In genomic region chr19:6911101-6912074, GRCm38 (mm10) we compare ENCODE assay signal across 8 mouse cellular contexts. TPM values are rescaled to one million over a fixed set of nuclear protein-coding genes. Genes with fewer than 3 reads are reported as not detected.
DNase-seq lines count a peak whose midpoint lies in the region; ATAC-seq lines count a peak whose summit lies in the region.
"Had no signal": no experiment of that assay in that cellular context is flagged by ENCODE, and none has a peak within 500 bp of the region (broad histone marks: within the 10 kb centered on the region; RNA-seq: fewer than 3 reads in every experiment).

No protein-coding gene starts in this region.

- H3K4me1 ChIP-seq in hindbrain, embryonic 13.5 days (replicated peaks) = peaks cover 41% of the 10 kb centered on the region
- H3K4me1 ChIP-seq in midbrain, embryonic 15.5 days = peaks cover 34% of the 10 kb centered on the region

- 89% methylated on average over 19 of the region's 19 CpGs for WGBS in hindbrain, embryonic 13.5 days
- WGBS in midbrain, embryonic 15.5 days = 78% methylated on average over 19 of the region's 19 CpGs

- no peaks in the 10 kb centered on the region for H3K9me3 ChIP-seq in hindbrain, embryonic 13.5 days
- no peaks in the 10 kb centered on the region for H3K9me3 ChIP-seq in midbrain, embryonic 15.5 days

- DNase-seq in layer of hippocampus, adult 9-11 months = peak; percentile 27
- DNase-seq in layer of hippocampus, postnatal 25 days (ENCODE audit: extremely low spot score in 1 of 2, low spot score in 1 of 2) = no peak
- DNase-seq in cerebellum, postnatal 25 days = peak; percentile 25 to 37
- no peak for DNase-seq in left cerebral cortex, adult 8-10 months (ENCODE audit: low spot score in 2 of 2)
- no peak for DNase-seq in layer of hippocampus, adult 11-12 months (ENCODE audit: low spot score)
- DNase-seq: kidney, adult 2 months had no signal

- H3K36me3 ChIP-seq in hindbrain, embryonic 13.5 days = peaks cover 49% of the 10 kb centered on the region
- peaks cover 18% of the 10 kb centered on the region for H3K36me3 ChIP-seq in midbrain, embryonic 15.5 days (replicated peaks)

- H3K27ac ChIP-seq in hindbrain, embryonic 13.5 days = 0 out of 2 replicates have a peak overlapping the region, but pooled peaks have one; percentile 18
- no peak overlapping the region for H3K27ac ChIP-seq in midbrain, embryonic 15.5 days

- ATAC-seq in hindbrain, embryonic 13.5 days (ENCODE audit: low FRiP score) = no peak
- ATAC-seq in midbrain, embryonic 15.5 days (replicated peaks) = no peak

- H3K4me2 ChIP-seq in hindbrain, embryonic 13.5 days = peak overlapping the region; percentile 66
- H3K4me2 ChIP-seq in midbrain, embryonic 15.5 days = peak overlapping the region; percentile 72; the same call in 1 of the 2 replicates

- H3K4me3 ChIP-seq in hindbrain, embryonic 13.5 days = peak overlapping the region; percentile 65
- peak overlapping the region; percentile 3; the same call in 1 of the 2 replicates for H3K4me3 ChIP-seq in midbrain, embryonic 15.5 days

- no peaks in the 10 kb centered on the region for H3K27me3 ChIP-seq in hindbrain, embryonic 13.5 days
- no peaks in the 10 kb centered on the region for H3K27me3 ChIP-seq in midbrain, embryonic 15.5 days (replicated peaks)

- H3K9ac ChIP-seq in hindbrain, embryonic 13.5 days = 0 out of 2 replicates have a peak overlapping the region, but pooled peaks have one; percentile 46
- no peak overlapping the region for H3K9ac ChIP-seq in midbrain, embryonic 15.5 days

RNA-seq across cellular contexts. Expression of gene Prdx5, which starts 1.5 kb away (rescaled TPM):
- 100 to 1,000 TPM; 384 to 436 TPM for total RNA-seq in layer of hippocampus, postnatal 25 days (2021)
- 274 and 284 TPM in 2 replicates for polyA plus RNA-seq in hindbrain, embryonic 13.5 days (2015; fragmentation: Nextera tagmentation; extraction: Ambion mirVana)
- 325 and 351 TPM in 2 replicates for polyA plus RNA-seq in midbrain, embryonic 15.5 days (2015; fragmentation: Nextera tagmentation; extraction: Ambion mirVana)
- total RNA-seq in left cerebral cortex, adult 8-10 months (2022) = 100 to 1,000 TPM; 294 to 374 (median 338) TPM

RNA-seq across cellular contexts. Expression of gene Trmt112, which starts 1.9 kb away (rescaled TPM):
- 10 to 100 TPM; 40.7 to 43.9 TPM for total RNA-seq in layer of hippocampus, postnatal 25 days (2021)
- polyA plus RNA-seq in hindbrain, embryonic 13.5 days (2015; fragmentation: Nextera tagmentation; extraction: Ambion mirVana) = 115 and 121 TPM in 2 replicates
- 101 and 105 TPM in 2 replicates for polyA plus RNA-seq in midbrain, embryonic 15.5 days (2015; fragmentation: Nextera tagmentation; extraction: Ambion mirVana)
- total RNA-seq in left cerebral cortex, adult 8-10 months (2022) = 10 to 100 TPM; 35.0 to 55.2 (median 44.9) TPM

RNA-seq across cellular contexts. Expression of gene Esrra, which starts 10.2 kb away (rescaled TPM):
- total RNA-seq in layer of hippocampus, postnatal 25 days (2021) = 10 to 100 TPM; 56.2 to 57.7 TPM
- 15.8 and 16.6 TPM in 2 replicates for polyA plus RNA-seq in hindbrain, embryonic 13.5 days (2015; fragmentation: Nextera tagmentation; extraction: Ambion mirVana)
- 16.2 and 18.9 TPM in 2 replicates for polyA plus RNA-seq in midbrain, embryonic 15.5 days (2015; fragmentation: Nextera tagmentation; extraction: Ambion mirVana)
- total RNA-seq in left cerebral cortex, adult 8-10 months (2022) = 10 to 100 TPM; 60.5 to 66.0 (median 63.4) TPM

RNA-seq across cellular contexts. Expression of gene Catsperz, which starts 13.8 kb away (rescaled TPM):
- 10 to 100 TPM; 11.0 to 12.1 TPM for total RNA-seq in layer of hippocampus, postnatal 25 days (2021)
- polyA plus RNA-seq in hindbrain, embryonic 13.5 days (2015; fragmentation: Nextera tagmentation; extraction: Ambion mirVana) = 0.86 and 1.00 TPM in 2 replicates
- 1.1 and 1.3 TPM in 2 replicates for polyA plus RNA-seq in midbrain, embryonic 15.5 days (2015; fragmentation: Nextera tagmentation; extraction: Ambion mirVana)
- 10 to 100 TPM; 15.5 to 18.5 (median 16.6) TPM for total RNA-seq in left cerebral cortex, adult 8-10 months (2022)

RNA-seq across cellular contexts. Expression of gene Kcnk4, which starts 22.9 kb away (rescaled TPM):
- total RNA-seq in layer of hippocampus, postnatal 25 days (2021) = 10 to 100 TPM; 18.4 to 20.2 TPM
- 1.7 and 2.2 TPM in 2 replicates for polyA plus RNA-seq in hindbrain, embryonic 13.5 days (2015; fragmentation: Nextera tagmentation; extraction: Ambion mirVana)
- 4.7 and 5.0 TPM in 2 replicates for polyA plus RNA-seq in midbrain, embryonic 15.5 days (2015; fragmentation: Nextera tagmentation; extraction: Ambion mirVana)
- 10 to 100 TPM; 25.0 to 31.5 (median 25.7) TPM for total RNA-seq in left cerebral cortex, adult 8-10 months (2022)

Comparison
In these comparisons a context has a peak if more than half of its experiments do, and no peak if none do; other contexts are left out.
1. DNase-seq: peak in layer of hippocampus, adult 9-11 months (single experiment) and cerebellum, postnatal 25 days (2 of 2); none in layer of hippocampus, postnatal 25 days (0 of 2), left cerebral cortex, adult 8-10 months (0 of 2) and layer of hippocampus, adult 11-12 months (single experiment).